Mouse (Mus musculus) forebrain, embryonic 16.5 days (tissue): ENCODE measurements around the gene Arap1. TPM values are rescaled to one million over a fixed set of nuclear protein-coding genes. Genes with fewer than 3 reads are reported as not detected.

ENCODE experiments used
- ATAC-seq: fragments of 200-750 bp; cut with Nextera tagmentation; 2 replicates; pipeline ENCODE4 v1.8.0; 2017; ENCODE audit warnings: mild to moderate bottlenecking, moderate library complexity
- H3K27ac ChIP-seq: fragments of 300-500 bp; sonication (generic); 2 replicates; pipeline ENCODE4 v1.5.1; 2014; ENCODE audit warnings: low read length, control low read depth
- H3K27me3 ChIP-seq: fragments of 300-500 bp; sonication (generic); replicated peaks from 2 replicates; pipeline ENCODE4 v1.6.1; 2014; ENCODE audit warnings: low read length; ENCODE audit not compliant: control insufficient read depth, insufficient read depth
- H3K36me3 ChIP-seq: fragments of 300-500 bp; sonication (generic); 2 replicates; pipeline ENCODE4 v1.6.1; 2014; ENCODE audit not compliant: control insufficient read depth, insufficient read depth
- H3K4me1 ChIP-seq: fragments of 300-500 bp; sonication (generic); replicated peaks from 2 replicates; pipeline ENCODE4 v1.6.1; 2014; ENCODE audit warnings: low read length; ENCODE audit not compliant: control insufficient read depth, insufficient read depth
- H3K4me2 ChIP-seq: fragments of 300-500 bp; sonication (generic); 2 replicates; pipeline ENCODE4 v1.6.1; 2014; ENCODE audit warnings: mild to moderate bottlenecking, low read length, control low read depth
- H3K4me3 ChIP-seq: fragments of 300-500 bp; sonication (generic); replicated peaks from 2 replicates; pipeline ENCODE4 v1.5.1; 2014; ENCODE audit warnings: mild to moderate bottlenecking, low read length, control low read depth
- H3K9ac ChIP-seq: fragments of 300-500 bp; sonication (generic); replicated peaks from 2 replicates; pipeline ENCODE4 v1.6.1; 2014; ENCODE audit warnings: low read depth, low read length, control low read depth
- H3K9me3 ChIP-seq: fragments of 300-500 bp; sonication (generic); 2 replicates; pipeline ENCODE4 v1.6.1; 2016; ENCODE audit warnings: low read length; ENCODE audit not compliant: control insufficient read depth
- WGBS: fragments of 180-500 bp; shearing (Covaris S2); extraction: QIAGEN DNeasy Blood & Tissue Kit; methylation state at CpG from one replicate; pipeline ENCODE4 v1.1.7; 2014; 5-methylcytosine and 5-hydroxymethylcytosine counted together
- polyA plus RNA-seq: library from polyadenylated mRNA; unstranded; fragments of >200 nt; fragmentation: Nextera tagmentation; extraction: Ambion mirVana; gene quantifications from 2 replicates; pipeline ENCODE4 v1.2.1, GENCODE M21; 2015

The Arap1 gene
- polyA plus RNA-seq, 1 experiment from 2014 or later = 8.8 TPM

GRCm38 (mm10) chr7:101459923-101460607 is 112.2 kb downstream of the Arap1 start:
- no peaks in the 10 kb centered on the region for H3K27me3 ChIP-seq
- H3K27ac ChIP-seq = peak overlapping the region; percentile 60

DNA sequence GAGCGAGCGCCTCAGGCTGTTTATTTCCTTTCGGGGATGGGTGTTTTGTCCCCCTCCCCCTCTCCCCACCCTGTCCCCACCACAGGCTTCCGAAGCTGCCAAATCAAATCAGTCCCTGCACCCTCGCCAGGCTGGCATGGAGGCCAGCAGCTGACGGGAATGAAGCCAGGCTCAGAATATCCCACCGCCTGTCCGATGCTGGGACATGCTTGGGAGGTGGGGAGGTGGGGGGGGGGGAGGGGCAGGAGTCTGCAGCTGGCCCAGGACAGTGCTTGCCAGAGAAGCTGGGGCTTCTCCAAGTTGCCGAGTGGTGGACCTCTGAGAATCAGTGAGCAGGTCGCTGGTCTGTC is 112.7 kb downstream of the Arap1 start:
- Histone ChIP-seq H3K9me3 (no peaks in the 10 kb centered on the region), H3K4me2 (no peak overlapping the region), H3K27ac (peak overlapping the region; percentile 27), H3K9ac (peak overlapping the region; percentile 22; the same call in 1 of the 2 replicates), H3K27me3 (no peaks in the 10 kb centered on the region), H3K4me1 (peaks cover 47% of the 10 kb centered on the region), H3K4me3 (no peak overlapping the region), H3K36me3 (no peaks in the 10 kb centered on the region)
- WGBS = 17% methylated on average over 10 of the region's 10 CpGs
- peak; percentile 68 for ATAC-seq

More at GRCm38 (mm10) chr7:101459923-101460607, 112.2 kb downstream of the Arap1 start:
- Histone ChIP-seq H3K36me3 (no peaks in the 10 kb centered on the region), H3K4me2 (no peak overlapping the region), H3K9me3 (no peaks in the 10 kb centered on the region), H3K4me1 (peaks cover 45% of the 10 kb centered on the region), H3K4me3 (no peak overlapping the region), H3K9ac (peak overlapping the region; percentile 22; the same call in 1 of the 2 replicates)
- 54% methylated on average over 10 of the region's 10 CpGs for WGBS
- no peak for ATAC-seq

DNA sequence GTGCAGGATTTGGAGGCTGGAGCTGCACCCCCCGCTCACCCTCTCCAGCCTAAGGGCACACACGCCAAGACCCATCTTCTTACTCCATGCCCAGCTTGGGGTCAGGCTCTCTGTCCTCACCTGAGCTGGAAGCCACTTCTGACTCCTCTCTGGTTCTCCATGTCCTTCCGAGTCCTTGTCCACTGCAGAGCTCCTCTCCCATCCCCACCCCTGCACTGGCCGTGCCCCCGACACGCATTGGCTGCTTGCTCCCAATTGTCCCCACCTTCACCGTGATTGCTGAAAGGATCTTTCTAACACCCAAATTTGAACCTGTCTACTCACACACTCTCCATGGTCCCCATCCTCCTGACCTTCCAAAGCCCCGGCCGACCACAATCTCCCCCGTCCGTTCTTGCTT is 113.7 kb downstream of the Arap1 start:
- Histone ChIP-seq H3K27ac (no peak overlapping the region; the same call in 1 of the 2 replicates), H3K4me3 (no peak overlapping the region), H3K27me3 (no peaks in the 10 kb centered on the region), H3K4me2 (no peak overlapping the region), H3K36me3 (no peaks in the 10 kb centered on the region), H3K9ac (no peak overlapping the region), H3K9me3 (no peaks in the 10 kb centered on the region), H3K4me1 (peaks cover 49% of the 10 kb centered on the region)
- 76% methylated on average over 11 of the region's 11 CpGs for WGBS
- no peak for ATAC-seq

Other genes starting within 250 kb of the Arap1 start
- 28.7 and 33.0 TPM in 2 replicates for gene Atg16l2, start 45.8 kb upstream of the Arap1 start, polyA plus RNA-seq
- 6.1 and 6.2 TPM in 2 replicates for gene Stard10, start 31.0 kb upstream of the Arap1 start, polyA plus RNA-seq
- gene Gm45837, start 62.8 kb downstream of the Arap1 start, polyA plus RNA-seq = not detected in 2 replicates
- gene Pde2a, start 73.6 kb downstream of the Arap1 start, polyA plus RNA-seq = 55.9 and 58.6 TPM in 2 replicates
- gene Art2b, start 237.5 kb downstream of the Arap1 start, polyA plus RNA-seq = not detected in 2 replicates